In genomic region chr10:79900951-79901410, GRCm38 (mm10) we compare ENCODE assay signal across 7 mouse cellular contexts. TPM values are rescaled to one million over a fixed set of nuclear protein-coding genes. Genes with fewer than 3 reads are reported as not detected.
DNase-seq lines count a peak whose midpoint lies in the region; ATAC-seq and TF ChIP-seq lines count a peak whose summit lies in the region.

No protein-coding gene starts in this region.

- H3K79me3 ChIP-seq in C2C12 (ENCODE audit: low read depth): no peaks in the 10 kb centered on the region

- H3ac ChIP-seq in C2C12 (ENCODE audit: control insufficient read depth, insufficient read length, low read depth): no peak overlapping the region

- no peak overlapping the region for H3K4me3 ChIP-seq in C2C12 (ENCODE audit: insufficient read depth, poor library complexity, severe bottlenecking)
- H3K4me3 ChIP-seq in bone marrow, adult 2 months (replicated peaks; ENCODE audit: control insufficient read depth, low read depth, low read length): no peak overlapping the region
- no peak overlapping the region for H3K4me3 ChIP-seq in hindbrain, embryonic 11.5 days (ENCODE audit: low read depth, low read length)
- H3K4me3 ChIP-seq in limb, embryonic 14.5 days (replicated peaks; ENCODE audit: low read length): no peak overlapping the region

- no peaks in the 10 kb centered on the region for H3K79me2 ChIP-seq in C2C12 (ENCODE audit: control insufficient read depth, insufficient read depth)

- ATAC-seq in hindbrain, embryonic 11.5 days (ENCODE audit: low FRiP score): peak; percentile 55
- ATAC-seq in limb, embryonic 14.5 days (ENCODE audit: low FRiP score, low read depth): no peak

- TF ChIP-seq POLR2A in bone marrow, adult 2 months (IDR thresholded peaks at IDR 0.05; ENCODE audit: borderline replicate concordance, control insufficient read depth, low read depth, low read length): no peak
- no peak for TF ChIP-seq POLR2A in limb, embryonic 14.5 days (IDR thresholded peaks at IDR 0.05; ENCODE audit: borderline replicate concordance, extremely low read depth, insufficient read depth, insufficient read length)

- no peaks in the 10 kb centered on the region for H3K9me3 ChIP-seq in hindbrain, embryonic 11.5 days (ENCODE audit: control insufficient read depth, low read length)
- H3K9me3 ChIP-seq in limb, embryonic 14.5 days (ENCODE audit: control insufficient read depth, low read length): no peaks in the 10 kb centered on the region

- WGBS in bone marrow, adult 2 months: 72% methylated on average over 2 of the region's 2 CpGs
- 15% methylated on average over 2 of the region's 2 CpGs for WGBS in hindbrain, embryonic 11.5 days
- WGBS in limb, embryonic 14.5 days: 36% methylated on average over 2 of the region's 2 CpGs

- no peaks in the 10 kb centered on the region for H3K27me3 ChIP-seq in C2C12 (ENCODE audit: control insufficient read depth, insufficient read depth, insufficient read length)
- H3K27me3 ChIP-seq in hindbrain, embryonic 11.5 days (ENCODE audit: control insufficient read depth, insufficient read depth, low read length): peaks cover 4% of the 10 kb centered on the region; the same call in 1 of the 2 replicates
- no peaks in the 10 kb centered on the region for H3K27me3 ChIP-seq in limb, embryonic 14.5 days (ENCODE audit: control insufficient read depth, insufficient read depth, low read length)

- H3K36me3 ChIP-seq in C2C12 (ENCODE audit: control insufficient read depth, insufficient read depth): peaks cover 21% of the 10 kb centered on the region
- H3K36me3 ChIP-seq in hindbrain, embryonic 11.5 days (ENCODE audit: control insufficient read depth, insufficient read depth, low read length): peaks cover 3% of the 10 kb centered on the region; the same call in 1 of the 2 replicates
- peaks cover 80% of the 10 kb centered on the region for H3K36me3 ChIP-seq in limb, embryonic 14.5 days (ENCODE audit: control insufficient read depth, insufficient read depth, low read length)

- no peak for TF ChIP-seq CTCF in C2C12 (IDR thresholded peaks at IDR 0.05; ENCODE audit: control insufficient read depth, insufficient read depth, insufficient read length)
- TF ChIP-seq CTCF in bone marrow, adult 2 months (IDR thresholded peaks at IDR 0.05; ENCODE audit: control insufficient read depth, insufficient read depth, low read length): peak; percentile 21; the same call in 1 of the 2 replicates

- H3K27ac ChIP-seq in bone marrow, adult 2 months (ENCODE audit: control insufficient read depth, insufficient read depth, low read depth, low read length, poor library complexity): no peak overlapping the region
- 0 out of 2 replicates have a peak overlapping the region, but pooled peaks have one; percentile 36 for H3K27ac ChIP-seq in hindbrain, embryonic 11.5 days (ENCODE audit: low read depth, low read length)
- H3K27ac ChIP-seq in limb, embryonic 14.5 days (replicated peaks; ENCODE audit: low read depth, low read length): no peak overlapping the region

- no peak overlapping the region for H3K4me2 ChIP-seq in hindbrain, embryonic 11.5 days (replicated peaks; ENCODE audit: low read depth, low read length)
- no peak overlapping the region for H3K4me2 ChIP-seq in limb, embryonic 14.5 days (replicated peaks; ENCODE audit: low read depth, low read length, severe bottlenecking)

- no peaks in the 10 kb centered on the region for H3K4me1 ChIP-seq in bone marrow, adult 2 months (ENCODE audit: control insufficient read depth, insufficient read depth, low read length)
- H3K4me1 ChIP-seq in hindbrain, embryonic 11.5 days (replicated peaks; ENCODE audit: control insufficient read depth, insufficient read depth, low read length): peaks cover 7% of the 10 kb centered on the region
- no peaks in the 10 kb centered on the region for H3K4me1 ChIP-seq in limb, embryonic 14.5 days (ENCODE audit: control insufficient read depth, insufficient read depth, low read length)

- H3K9ac ChIP-seq in hindbrain, embryonic 11.5 days (ENCODE audit: low read depth, low read length): 0 out of 2 replicates have a peak overlapping the region, but pooled peaks have one; percentile 23
- H3K9ac ChIP-seq in limb, embryonic 14.5 days (ENCODE audit: low read depth, low read length, severe bottlenecking): peak overlapping the region; percentile 28; the same call in 1 of the 2 replicates

- peak; percentile 54 for DNase-seq in hindbrain, embryonic 11.5 days (ENCODE audit: low spot score)
- no peak for DNase-seq in limb, embryonic 14.5 days (ENCODE audit: low spot score)
- no peak for DNase-seq in testis, postnatal 10 days (ENCODE audit: low spot score)
- DNase-seq in spleen, postnatal 4 days (ENCODE audit: low spot score in 2 of 2): no peak
- no peak for DNase-seq in B cell, adult 2 months

TF ChIP-seq in C2C12, 6 proteins besides CTCF, POLR2A, EP300 and RAD21:
- peak; percentile 89 for TF ChIP-seq MYOD1 (IDR thresholded peaks at IDR 0.05; ENCODE audit: control insufficient read depth, insufficient read length, low read depth)
- TF ChIP-seq FOSL1 (IDR thresholded peaks at IDR 0.05; ENCODE audit: insufficient read depth, low read length, poor library complexity, severe bottlenecking): peak; percentile 12
- no peak for TF ChIP-seq CEBPB (IDR thresholded peaks at IDR 0.05; ENCODE audit: low read depth)
- TF ChIP-seq MYOG (IDR thresholded peaks at IDR 0.05; ENCODE audit: control insufficient read depth, extremely low read depth, insufficient read length): no peak
- no peak for TF ChIP-seq USF1 (IDR thresholded peaks at IDR 0.05; ENCODE audit: low read depth)
- no peak for TF ChIP-seq MAX (IDR thresholded peaks at IDR 0.05)

RNA-seq across cellular contexts. Expression of gene Med16, which starts 7.7 kb away (rescaled TPM):
- polyA plus RNA-seq in C2C12 (2012; fragmentation: generic; extraction: Trizol): 32.5 TPM
- 12.3 and 19.2 TPM in 2 replicates for polyA plus RNA-seq in bone marrow, adult 2 months (2011; ENCODE audit: insufficient read depth, insufficient read length, low replicate concordance, missing spikeins)
- polyA plus RNA-seq in hindbrain, embryonic 11.5 days (2014; fragmentation: Nextera tagmentation; extraction: Ambion mirVana): 33.7 and 41.8 TPM in 2 replicates
- polyA plus RNA-seq in limb, embryonic 14.5 days (2012; rRNA removed): 54.6 and 73.8 TPM in 2 replicates
- 33.4 and 38.3 TPM in 2 replicates for polyA plus RNA-seq in limb, embryonic 14.5 days (2014; fragmentation: Nextera tagmentation; extraction: Ambion mirVana)

RNA-seq across cellular contexts. Expression of gene Gm26602, which starts 9.7 kb away (rescaled TPM):
- not detected for polyA plus RNA-seq in C2C12 (2012; fragmentation: generic; extraction: Trizol)
- polyA plus RNA-seq in bone marrow, adult 2 months (2011; ENCODE audit: insufficient read depth, insufficient read length, low replicate concordance, missing spikeins): not detected in 2 replicates
- 23.6 and 25.3 TPM in 2 replicates for polyA plus RNA-seq in hindbrain, embryonic 11.5 days (2014; fragmentation: Nextera tagmentation; extraction: Ambion mirVana)
- polyA plus RNA-seq in limb, embryonic 14.5 days (2012; rRNA removed): not detected in 2 replicates
- 6.6 TPM in 1 of 2 replicates, not detected in the other for polyA plus RNA-seq in limb, embryonic 14.5 days (2014; fragmentation: Nextera tagmentation; extraction: Ambion mirVana)

RNA-seq across cellular contexts. Expression of gene Cfd, which starts 10.3 kb away (rescaled TPM):
- not detected for polyA plus RNA-seq in C2C12 (2012; fragmentation: generic; extraction: Trizol)
- 20.0 TPM in 1 of 2 replicates, not detected in the other for polyA plus RNA-seq in bone marrow, adult 2 months (2011; ENCODE audit: insufficient read depth, insufficient read length, low replicate concordance, missing spikeins)
- not detected in 2 replicates for polyA plus RNA-seq in hindbrain, embryonic 11.5 days (2014; fragmentation: Nextera tagmentation; extraction: Ambion mirVana)
- 1.1 and 2.3 TPM in 2 replicates for polyA plus RNA-seq in limb, embryonic 14.5 days (2012; rRNA removed)
- polyA plus RNA-seq in limb, embryonic 14.5 days (2014; fragmentation: Nextera tagmentation; extraction: Ambion mirVana): not detected in 2 replicates

RNA-seq across cellular contexts. Expression of gene Elane, which starts 14.9 kb away (rescaled TPM):
- not detected for polyA plus RNA-seq in C2C12 (2012; fragmentation: generic; extraction: Trizol)
- polyA plus RNA-seq in bone marrow, adult 2 months (2011; ENCODE audit: insufficient read depth, insufficient read length, low replicate concordance, missing spikeins): 102 and 162 TPM in 2 replicates
- polyA plus RNA-seq in hindbrain, embryonic 11.5 days (2014; fragmentation: Nextera tagmentation; extraction: Ambion mirVana): 0.67 TPM in 1 of 2 replicates, not detected in the other
- polyA plus RNA-seq in limb, embryonic 14.5 days (2012; rRNA removed): 0.35 and 1.8 TPM in 2 replicates
- 0.62 and 1.2 TPM in 2 replicates for polyA plus RNA-seq in limb, embryonic 14.5 days (2014; fragmentation: Nextera tagmentation; extraction: Ambion mirVana)

RNA-seq across cellular contexts. Expression of gene Kiss1r, which starts 15.8 kb away (rescaled TPM):
- polyA plus RNA-seq in C2C12 (2012; fragmentation: generic; extraction: Trizol): 0.13 TPM
- 1.5 TPM in 1 of 2 replicates, not detected in the other for polyA plus RNA-seq in bone marrow, adult 2 months (2011; ENCODE audit: insufficient read depth, insufficient read length, low replicate concordance, missing spikeins)
- 0.26 and 0.36 TPM in 2 replicates for polyA plus RNA-seq in hindbrain, embryonic 11.5 days (2014; fragmentation: Nextera tagmentation; extraction: Ambion mirVana)
- 2.5 and 2.8 TPM in 2 replicates for polyA plus RNA-seq in limb, embryonic 14.5 days (2012; rRNA removed)
- polyA plus RNA-seq in limb, embryonic 14.5 days (2014; fragmentation: Nextera tagmentation; extraction: Ambion mirVana): 0.17 and 0.26 TPM in 2 replicates
